Mouse (Mus musculus) testis, adult 2 months (tissue): ENCODE measurements around the gene Esr2. TPM values are rescaled to one million over a fixed set of nuclear protein-coding genes. Genes with fewer than 3 reads are reported as not detected.

Source experiments
- H3K27ac ChIP-seq: fragments of 200-500 bp; 2 replicates; pipeline ENCODE4 v1.5.1; 2012; ENCODE audit warnings: low read depth, low read length; ENCODE audit not compliant: control insufficient read depth, insufficient read depth
- H3K27me3 ChIP-seq: fragments of 200-500 bp; 2 replicates; pipeline ENCODE4 v1.6.1; 2012; ENCODE audit warnings: mild to moderate bottlenecking, low read length, moderate library complexity; ENCODE audit not compliant: control insufficient read depth, insufficient read depth
- H3K36me3 ChIP-seq: fragments of 200-500 bp; 2 replicates; pipeline ENCODE4 v1.6.1; 2012; ENCODE audit warnings: mild to moderate bottlenecking, low read length; ENCODE audit not compliant: control insufficient read depth, insufficient read depth
- H3K4me1 ChIP-seq: fragments of 200-500 bp; 2 replicates; pipeline ENCODE4 v1.6.1; 2012; ENCODE audit warnings: low read length; ENCODE audit not compliant: control insufficient read depth, insufficient read depth
- H3K4me3 ChIP-seq: fragments of 200-500 bp; 2 replicates; pipeline ENCODE4 v1.5.1; 2012; ENCODE audit warnings: low read depth, mild to moderate bottlenecking, low read length, moderate library complexity, mixed read lengths; ENCODE audit not compliant: control insufficient read depth
- CTCF ChIP-seq: fragments of 200-500 bp; IDR thresholded peaks from 2 replicates; pipeline ENCODE4 v1.5.1; 2012; ENCODE audit warnings: low read depth, mild to moderate bottlenecking, inconsistent platforms, low read length, moderate library complexity; ENCODE audit not compliant: control insufficient read depth, insufficient read depth, insufficient replicate concordance
- POLR2A ChIP-seq: fragments of 200-500 bp; IDR thresholded peaks from 2 replicates; pipeline ENCODE4 v1.6.1; 2012; ENCODE audit warnings: low read depth, mild to moderate bottlenecking, inconsistent platforms, low read length, moderate library complexity; ENCODE audit not compliant: control insufficient read depth
- polyA plus RNA-seq: library from polyadenylated mRNA; depleted of rRNA; stranded (reverse); fragments of >200 nt; gene quantifications from 2 replicates; pipeline ENCODE4 v1.2.3, GENCODE M21; 2012

Esr2 gene
- polyA plus RNA-seq, 1 experiment = 0.19 TPM

DNA sequence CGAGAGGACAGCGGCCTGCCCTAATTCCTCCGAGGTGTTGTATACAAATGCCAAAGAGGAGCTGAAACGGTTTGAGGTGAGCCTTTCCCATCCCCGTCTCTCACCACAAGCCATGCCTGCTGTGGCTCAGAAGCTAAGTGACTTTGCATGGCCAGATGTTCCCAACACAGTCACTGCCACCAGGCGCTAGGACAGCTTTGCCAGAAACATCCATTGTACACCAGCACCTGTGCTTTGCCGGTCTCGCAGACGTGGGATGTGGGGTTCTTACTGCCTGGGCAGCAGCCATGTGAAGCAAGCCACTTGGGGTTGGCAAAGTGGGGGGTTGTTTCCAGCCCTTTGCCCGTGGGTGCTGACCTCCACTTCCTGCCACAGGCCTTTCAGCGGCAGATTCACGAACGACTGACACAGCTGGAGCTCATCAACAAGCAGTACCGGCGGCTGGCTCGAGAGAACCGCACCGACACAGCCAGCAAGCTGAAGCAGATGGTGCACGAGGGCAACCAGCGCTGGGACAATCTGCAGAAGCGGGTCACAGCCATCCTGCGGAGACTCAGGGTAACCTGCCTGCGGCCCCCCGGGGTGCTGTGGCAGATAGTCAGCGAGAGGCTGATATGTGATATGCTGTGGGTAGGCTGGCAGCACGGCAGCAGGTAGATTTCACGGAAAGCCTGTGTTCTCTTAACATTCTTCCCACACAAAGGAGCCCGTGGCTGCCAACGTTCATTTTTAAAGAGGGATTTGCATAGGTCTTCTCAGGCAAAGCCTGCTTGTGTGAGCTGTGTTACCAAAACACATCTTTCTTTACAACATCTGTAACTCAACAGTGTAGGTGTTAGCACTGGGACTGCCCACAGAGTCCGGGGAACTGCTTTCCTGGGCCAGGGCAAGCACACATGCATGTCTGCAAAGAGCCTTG, 81.7 kb downstream of the Esr2 start:
- Histone ChIP-seq H3K27me3 (no peaks in the 10 kb centered on the region), H3K36me3 (no peaks in the 10 kb centered on the region)

DNA sequence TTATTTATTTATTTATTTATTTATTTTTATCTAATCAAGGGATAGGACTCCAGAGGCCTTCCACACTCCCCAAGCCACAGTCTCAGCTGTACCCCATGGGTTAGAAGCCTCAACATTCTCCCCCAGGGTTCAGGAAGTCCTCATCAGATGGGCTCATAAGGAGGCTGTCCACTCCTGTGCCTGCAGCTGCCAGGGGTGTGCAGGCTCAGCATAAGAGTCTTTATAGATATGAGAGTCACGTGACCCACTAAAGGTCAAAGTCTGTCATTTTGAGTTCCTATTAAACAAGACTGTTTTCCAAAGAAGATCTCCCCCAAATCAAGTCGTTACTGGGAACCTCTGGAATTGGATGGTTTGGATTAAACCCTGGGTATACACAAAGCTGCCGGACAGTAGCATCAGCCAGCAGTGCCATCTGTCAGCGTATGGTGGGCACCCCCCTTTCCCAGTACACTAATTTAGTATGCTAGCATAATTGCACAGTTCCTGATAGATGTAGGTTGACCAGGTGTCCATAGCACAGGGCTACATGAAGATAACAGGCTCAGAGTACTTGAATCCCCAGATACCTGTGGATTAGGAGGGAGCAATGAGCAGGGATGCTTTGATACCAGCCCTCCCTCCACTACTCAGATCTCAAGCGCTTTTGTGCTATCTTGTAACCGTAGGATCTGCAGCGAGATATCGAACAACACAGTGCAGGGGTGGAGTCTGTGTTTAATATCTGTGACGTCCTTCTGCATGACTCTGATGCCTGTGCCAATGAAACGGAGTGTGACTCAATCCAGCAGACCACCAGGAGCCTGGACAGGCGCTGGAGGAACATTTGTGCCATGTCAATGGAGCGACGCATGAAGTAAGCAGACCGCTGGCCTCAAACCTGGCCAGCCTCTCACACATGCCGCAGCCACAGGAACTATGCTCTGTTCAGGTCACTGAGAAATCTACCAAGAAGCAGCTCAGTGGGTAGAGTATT, 83.2 kb downstream of the Esr2 start:
- TF ChIP-seq POLR2A = no peak
- TF ChIP-seq CTCF = no peak
- Histone ChIP-seq H3K27me3 (no peaks in the 10 kb centered on the region), H3K4me3 (no peak overlapping the region), H3K4me1 (no peaks in the 10 kb centered on the region), H3K27ac (no peak overlapping the region), H3K36me3 (no peaks in the 10 kb centered on the region)

More for the DNA sequence above, 81.7 kb downstream of the Esr2 start:
- Histone ChIP-seq H3K27ac (no peak overlapping the region), H3K4me3 (no peak overlapping the region), H3K4me1 (no peaks in the 10 kb centered on the region)
- TF ChIP-seq POLR2A (no peak), CTCF (no peak)

DNA sequence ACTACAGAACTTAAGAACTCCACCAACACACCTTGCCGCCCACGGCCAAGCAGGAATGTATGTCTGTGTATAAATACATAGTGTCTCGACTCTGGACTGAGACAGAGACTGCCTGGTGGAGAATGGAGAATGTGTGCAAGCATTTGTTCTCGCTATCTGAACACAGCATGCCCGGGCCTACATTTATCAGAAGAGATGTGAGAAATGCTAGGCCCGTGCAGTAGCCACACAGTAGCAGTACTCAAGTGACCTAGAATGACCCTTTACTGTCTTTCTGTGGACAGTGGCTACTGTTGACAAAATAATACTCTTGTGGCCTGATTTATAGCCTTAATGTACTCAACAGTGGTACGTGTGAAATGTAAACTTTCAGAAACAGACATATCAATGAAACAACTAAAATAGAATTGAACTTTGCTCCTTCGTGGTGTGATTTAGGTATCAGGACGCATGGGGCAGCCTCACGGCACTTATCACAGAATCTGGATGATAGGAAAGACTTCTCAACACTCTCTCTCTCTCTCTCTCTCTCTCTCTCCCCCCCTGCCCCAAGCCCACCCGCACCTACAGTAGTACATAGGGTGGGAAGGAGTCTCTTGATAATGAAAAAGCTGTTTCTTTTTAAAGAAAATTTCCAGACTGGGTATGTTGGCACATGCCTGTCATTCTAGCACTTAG, 84.1 kb downstream of the Esr2 start:
- no peaks in the 10 kb centered on the region for H3K4me1 ChIP-seq
- no peak overlapping the region for H3K27ac ChIP-seq
- no peaks in the 10 kb centered on the region for H3K36me3 ChIP-seq
- no peak overlapping the region for H3K4me3 ChIP-seq
- H3K27me3 ChIP-seq = no peaks in the 10 kb centered on the region
- TF ChIP-seq CTCF (no peak), POLR2A (no peak)

DNA sequence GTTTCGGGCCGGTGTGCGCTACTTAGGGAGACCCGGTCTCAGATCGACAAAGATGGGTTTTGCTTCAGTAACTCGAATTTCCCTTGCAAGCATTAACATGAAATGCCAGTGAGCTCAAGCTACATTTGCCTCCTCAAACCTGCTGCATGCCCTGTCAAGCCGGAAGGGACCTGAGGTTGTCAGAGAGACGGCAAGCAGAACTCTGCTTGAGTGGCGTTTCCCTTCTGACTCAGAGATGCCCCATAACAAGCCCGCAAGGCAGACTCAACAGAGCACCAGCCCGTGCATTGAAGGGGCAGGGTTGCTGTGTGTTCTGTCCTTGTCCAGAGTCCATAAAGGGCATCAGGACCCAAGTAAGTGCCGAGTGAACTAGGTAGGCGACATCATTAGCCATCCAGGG, 90.0 kb downstream of the Esr2 start:
- no peaks in the 10 kb centered on the region for H3K27me3 ChIP-seq
- no peak for TF ChIP-seq POLR2A
- no peak for TF ChIP-seq CTCF
- no peaks in the 10 kb centered on the region for H3K36me3 ChIP-seq
- no peak overlapping the region for H3K4me3 ChIP-seq
- no peaks in the 10 kb centered on the region for H3K4me1 ChIP-seq
- no peak overlapping the region for H3K27ac ChIP-seq

- Histone ChIP-seq H3K27ac (no peak overlapping the region), H3K27me3 (no peaks in the 10 kb centered on the region), H3K36me3 (no peaks in the 10 kb centered on the region), H3K4me1 (no peaks in the 10 kb centered on the region), H3K4me3 (no peak overlapping the region)
- TF ChIP-seq CTCF (no peak), POLR2A (no peak)
Measured at GRCm38 (mm10) chr12:76085956-76086905, 90.8 kb downstream of the Esr2 start.

DNA sequence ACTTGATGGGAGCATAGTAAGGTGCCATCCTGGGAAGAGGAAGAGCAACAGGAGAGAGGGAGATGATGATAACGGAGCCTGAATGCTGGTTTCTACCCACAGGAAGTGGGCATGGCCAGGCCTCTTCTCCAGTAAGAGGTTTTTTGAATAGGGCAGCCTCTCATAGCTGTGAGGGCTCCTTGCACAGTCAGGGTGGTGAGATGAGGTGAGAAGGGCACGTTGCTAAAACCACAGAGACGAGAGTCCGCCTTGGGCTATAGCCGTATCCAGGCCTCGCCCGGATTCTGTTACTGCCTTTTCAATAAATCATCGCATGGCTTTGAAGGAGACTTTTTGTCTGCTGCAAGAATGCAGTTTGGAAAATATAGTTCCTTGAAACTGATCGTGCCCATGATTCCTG, 92.0 kb downstream of the Esr2 start:
- H3K27me3 ChIP-seq = no peaks in the 10 kb centered on the region
- H3K4me1 ChIP-seq = no peaks in the 10 kb centered on the region
- H3K36me3 ChIP-seq = no peaks in the 10 kb centered on the region
- TF ChIP-seq CTCF = no peak
- no peak for TF ChIP-seq POLR2A
- no peak overlapping the region for H3K27ac ChIP-seq
- no peak overlapping the region for H3K4me3 ChIP-seq
